Mouse (Mus musculus): ENCODE data around the gene Nt5c1b. TPM values are rescaled to one million over a fixed set of nuclear protein-coding genes. Genes with fewer than 3 reads are reported as not detected.

The Nt5c1b gene
- polyA plus RNA-seq (2014; fragmentation: Nextera tagmentation; extraction: Ambion mirVana), result not detected in 2 replicates

DNA sequence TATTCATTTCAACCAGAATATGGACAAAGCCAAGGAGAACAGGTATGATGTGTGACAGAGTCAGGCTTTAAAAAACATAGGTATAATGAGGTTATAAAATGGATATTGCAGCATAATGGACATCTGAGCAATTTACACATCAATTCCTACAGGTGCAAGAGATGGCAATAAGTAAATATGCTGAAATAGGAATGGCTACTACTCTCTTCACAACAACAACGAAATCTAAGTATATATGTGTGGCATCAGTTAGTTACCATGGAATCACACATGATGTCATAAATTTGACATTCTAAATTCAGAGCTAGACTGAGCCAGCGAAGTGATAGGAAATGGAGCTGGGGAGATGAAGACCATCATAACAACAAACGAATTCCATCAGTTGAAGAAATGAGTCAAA is at the start of gene Nt5c1b:
Nt5c1b (plus strand) TSS at position 301 of the 400 bp plus-strand sequence.
- Histone ChIP-seq H3K9me3 (ENCODE audit: control insufficient read depth, low read length) (no peaks in the 10 kb centered on the region), H3K27ac (ENCODE audit: low read depth) (no peak within 1 kb of the TSS), H3K27me3 (replicated peaks; ENCODE audit: control insufficient read depth, insufficient read depth, low read length) (no peaks in the 10 kb centered on the region), H3K4me3 (ENCODE audit: low read depth, low read length) (no peak within 1 kb of the TSS), H3K4me2 (ENCODE audit: low read length) (no peak within 1 kb of the TSS), H3K36me3 (ENCODE audit: control insufficient read depth, insufficient read depth, low read length) (no peaks in the 10 kb centered on the region), H3K4me1 (replicated peaks; ENCODE audit: control insufficient read depth, insufficient read depth, low read length) (no peaks in the 10 kb centered on the region), H3K9ac (ENCODE audit: low read length) (no peak within 1 kb of the TSS)
- no peak for ATAC-seq (replicated peaks; ENCODE audit: low FRiP score, low TSS enrichment, low read depth)
- WGBS, result 83% methylated on average over 3 of the region's 3 CpGs
- DNase-seq (ENCODE audit: low spot score), result no peak

DNA sequence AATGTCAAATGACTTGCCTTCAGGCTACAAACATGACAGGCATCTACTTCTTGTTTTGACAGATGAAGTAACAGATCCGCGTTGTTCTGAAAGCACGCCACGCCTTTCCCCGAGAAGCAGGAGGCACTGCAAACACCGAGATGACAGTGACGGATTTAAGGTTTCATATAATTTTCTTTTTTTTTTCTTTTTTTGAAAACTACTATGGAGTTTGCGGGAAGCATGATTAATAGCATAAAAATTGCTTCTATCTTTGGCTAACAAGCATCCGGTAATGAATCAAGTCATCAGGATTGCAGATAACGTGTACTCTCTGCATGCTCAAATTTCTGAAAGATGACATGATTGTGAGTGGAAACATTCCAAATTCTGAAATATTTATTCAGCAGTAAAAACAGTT is 42.1 kb upstream of the Nt5c1b start:
- H3K4me2 ChIP-seq (ENCODE audit: low read length), result no peak overlapping the region
- no peak overlapping the region for H3K9ac ChIP-seq (ENCODE audit: low read length)
- H3K4me3 ChIP-seq (ENCODE audit: low read depth, low read length), result no peak overlapping the region
- no peaks in the 10 kb centered on the region for H3K27me3 ChIP-seq (replicated peaks; ENCODE audit: control insufficient read depth, insufficient read depth, low read length)
- WGBS, result 72% methylated on average over 10 of the region's 10 CpGs
- no peak for ATAC-seq (replicated peaks; ENCODE audit: low FRiP score, low TSS enrichment, low read depth)
- no peaks in the 10 kb centered on the region for H3K9me3 ChIP-seq (ENCODE audit: control insufficient read depth, low read length)
- no peaks in the 10 kb centered on the region for H3K4me1 ChIP-seq (replicated peaks; ENCODE audit: control insufficient read depth, insufficient read depth, low read length)
- H3K27ac ChIP-seq (ENCODE audit: low read depth), result no peak overlapping the region
- H3K36me3 ChIP-seq (ENCODE audit: control insufficient read depth, insufficient read depth, low read length), result no peaks in the 10 kb centered on the region
- no peak for DNase-seq (ENCODE audit: low spot score)

DNA sequence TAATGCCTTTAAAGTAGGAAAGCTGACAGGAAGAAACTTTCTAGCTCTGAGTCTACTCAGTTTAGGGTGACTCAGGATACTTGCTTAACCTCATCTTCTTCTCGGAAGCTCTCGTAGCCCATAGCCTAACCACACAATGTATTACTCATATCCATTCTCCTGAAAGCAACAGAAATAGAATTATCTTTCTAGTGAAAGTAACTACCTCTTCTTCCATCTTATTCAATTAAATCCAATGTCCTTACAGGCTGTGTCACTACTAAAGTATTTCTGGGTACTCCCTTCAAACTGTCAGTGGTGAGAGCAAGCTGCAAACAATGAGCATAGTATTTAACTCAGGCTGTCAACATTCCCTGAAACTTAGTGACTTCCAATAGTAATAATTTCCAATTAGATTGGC is 40.3 kb upstream of the Nt5c1b start:
- ATAC-seq (replicated peaks; ENCODE audit: low FRiP score, low TSS enrichment, low read depth) (no peak), DNase-seq (ENCODE audit: low spot score) (no peak)
- Histone ChIP-seq H3K4me1 (replicated peaks; ENCODE audit: control insufficient read depth, insufficient read depth, low read length) (no peaks in the 10 kb centered on the region), H3K27ac (ENCODE audit: low read depth) (no peak overlapping the region), H3K36me3 (ENCODE audit: control insufficient read depth, insufficient read depth, low read length) (no peaks in the 10 kb centered on the region), H3K27me3 (replicated peaks; ENCODE audit: control insufficient read depth, insufficient read depth, low read length) (no peaks in the 10 kb centered on the region), H3K4me2 (ENCODE audit: low read length) (no peak overlapping the region), H3K4me3 (ENCODE audit: low read depth, low read length) (no peak overlapping the region), H3K9me3 (ENCODE audit: control insufficient read depth, low read length) (no peaks in the 10 kb centered on the region), H3K9ac (ENCODE audit: low read length) (no peak overlapping the region)
- 91% methylated on average over 2 of the region's 2 CpGs for WGBS

DNA sequence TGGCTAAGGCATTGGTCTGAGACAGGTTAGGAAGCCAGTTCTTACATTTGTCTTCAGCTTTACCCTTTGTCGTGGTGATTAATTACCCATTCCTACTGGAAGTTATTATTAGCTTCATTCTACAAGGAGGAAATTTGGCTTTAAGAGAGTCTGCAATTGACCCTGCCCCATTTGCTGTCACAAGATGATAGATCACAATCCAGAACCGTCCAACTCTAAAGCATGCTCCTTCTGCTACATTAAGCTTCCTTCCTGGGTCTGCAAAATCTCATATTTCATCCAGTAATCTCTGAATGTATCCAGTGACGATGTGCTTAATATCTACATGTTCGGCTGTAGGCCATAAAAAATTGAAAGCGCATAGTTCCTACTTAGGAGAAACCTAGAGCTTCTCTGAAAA is 29.2 kb upstream of the Nt5c1b start:
- no peak for ATAC-seq (replicated peaks; ENCODE audit: low FRiP score, low TSS enrichment, low read depth)
- no peak for DNase-seq (ENCODE audit: low spot score)
- no peak overlapping the region for H3K9ac ChIP-seq (ENCODE audit: low read length)
- H3K4me3 ChIP-seq (ENCODE audit: low read depth, low read length), result no peak overlapping the region
- H3K27me3 ChIP-seq (replicated peaks; ENCODE audit: control insufficient read depth, insufficient read depth, low read length), result no peaks in the 10 kb centered on the region
- WGBS, result 35% methylated on average over 5 of the region's 5 CpGs
- H3K4me2 ChIP-seq (ENCODE audit: low read length), result no peak overlapping the region
- no peaks in the 10 kb centered on the region for H3K9me3 ChIP-seq (ENCODE audit: control insufficient read depth, low read length)
- no peak overlapping the region for H3K27ac ChIP-seq (ENCODE audit: low read depth)
- H3K4me1 ChIP-seq (replicated peaks; ENCODE audit: control insufficient read depth, insufficient read depth, low read length), result no peaks in the 10 kb centered on the region
- no peaks in the 10 kb centered on the region for H3K36me3 ChIP-seq (ENCODE audit: control insufficient read depth, insufficient read depth, low read length)

DNA sequence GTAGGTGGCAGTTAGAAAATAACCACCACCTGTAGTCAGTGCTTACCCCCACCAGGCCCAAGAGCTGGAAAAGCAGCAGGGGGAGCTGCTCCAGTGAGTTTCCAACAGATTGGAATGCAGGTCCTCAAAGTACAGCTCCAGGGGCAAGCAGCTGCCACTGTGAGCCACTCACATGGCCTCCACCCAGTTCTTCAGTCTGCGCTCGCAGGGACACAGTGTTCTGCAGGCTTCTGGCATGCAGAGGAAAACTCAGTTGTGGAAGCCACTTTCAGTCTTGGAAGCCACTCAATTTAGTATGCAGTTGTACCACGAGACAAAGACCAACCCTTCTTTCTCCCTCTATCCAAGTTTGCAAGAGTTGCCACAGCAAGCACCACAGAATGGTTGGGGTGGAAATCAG is 19.1 kb upstream of the Nt5c1b start:
- Histone ChIP-seq H3K9ac (ENCODE audit: low read length) (no peak overlapping the region), H3K27me3 (replicated peaks; ENCODE audit: control insufficient read depth, insufficient read depth, low read length) (no peaks in the 10 kb centered on the region), H3K27ac (ENCODE audit: low read depth) (no peak overlapping the region), H3K36me3 (ENCODE audit: control insufficient read depth, insufficient read depth, low read length) (no peaks in the 10 kb centered on the region), H3K4me1 (replicated peaks; ENCODE audit: control insufficient read depth, insufficient read depth, low read length) (no peaks in the 10 kb centered on the region), H3K4me3 (ENCODE audit: low read depth, low read length) (no peak overlapping the region), H3K9me3 (ENCODE audit: control insufficient read depth, low read length) (no peaks in the 10 kb centered on the region), H3K4me2 (ENCODE audit: low read length) (no peak overlapping the region)
- 72% methylated on average over 3 of the region's 3 CpGs for WGBS
- ATAC-seq (replicated peaks; ENCODE audit: low FRiP score, low TSS enrichment, low read depth), result no peak
- DNase-seq (ENCODE audit: low spot score), result no peak

DNA sequence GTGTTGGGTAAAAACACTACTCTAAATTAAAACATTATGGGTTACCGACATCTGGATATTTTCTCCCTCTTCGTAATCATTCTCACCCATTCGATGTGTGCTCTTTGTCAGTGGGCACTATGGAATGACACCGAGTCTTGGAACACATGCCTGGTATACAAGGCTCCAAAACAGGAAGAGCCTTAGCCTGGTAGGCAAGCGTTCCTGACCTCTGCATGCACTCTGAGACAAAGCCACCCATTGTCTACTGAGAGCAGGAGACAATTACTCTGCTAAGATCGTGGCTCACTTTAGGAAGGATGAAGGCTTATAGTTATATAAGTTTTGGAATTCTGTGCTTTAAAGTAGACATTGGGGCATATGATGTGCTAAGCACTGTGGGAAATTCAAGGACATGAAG is 12.0 kb upstream of the Nt5c1b start:
- Histone ChIP-seq H3K9ac (ENCODE audit: low read length) (no peak overlapping the region), H3K27ac (ENCODE audit: low read depth) (no peak overlapping the region), H3K4me2 (ENCODE audit: low read length) (no peak overlapping the region), H3K27me3 (replicated peaks; ENCODE audit: control insufficient read depth, insufficient read depth, low read length) (no peaks in the 10 kb centered on the region), H3K4me1 (replicated peaks; ENCODE audit: control insufficient read depth, insufficient read depth, low read length) (peaks cover 10% of the 10 kb centered on the region), H3K4me3 (ENCODE audit: low read depth, low read length) (no peak overlapping the region), H3K36me3 (ENCODE audit: control insufficient read depth, insufficient read depth, low read length) (no peaks in the 10 kb centered on the region), H3K9me3 (ENCODE audit: control insufficient read depth, low read length) (no peaks in the 10 kb centered on the region)
- DNase-seq (ENCODE audit: low spot score) (no peak), ATAC-seq (replicated peaks; ENCODE audit: low FRiP score, low TSS enrichment, low read depth) (no peak)
- 44% methylated on average over 6 of the region's 6 CpGs for WGBS

DNA sequence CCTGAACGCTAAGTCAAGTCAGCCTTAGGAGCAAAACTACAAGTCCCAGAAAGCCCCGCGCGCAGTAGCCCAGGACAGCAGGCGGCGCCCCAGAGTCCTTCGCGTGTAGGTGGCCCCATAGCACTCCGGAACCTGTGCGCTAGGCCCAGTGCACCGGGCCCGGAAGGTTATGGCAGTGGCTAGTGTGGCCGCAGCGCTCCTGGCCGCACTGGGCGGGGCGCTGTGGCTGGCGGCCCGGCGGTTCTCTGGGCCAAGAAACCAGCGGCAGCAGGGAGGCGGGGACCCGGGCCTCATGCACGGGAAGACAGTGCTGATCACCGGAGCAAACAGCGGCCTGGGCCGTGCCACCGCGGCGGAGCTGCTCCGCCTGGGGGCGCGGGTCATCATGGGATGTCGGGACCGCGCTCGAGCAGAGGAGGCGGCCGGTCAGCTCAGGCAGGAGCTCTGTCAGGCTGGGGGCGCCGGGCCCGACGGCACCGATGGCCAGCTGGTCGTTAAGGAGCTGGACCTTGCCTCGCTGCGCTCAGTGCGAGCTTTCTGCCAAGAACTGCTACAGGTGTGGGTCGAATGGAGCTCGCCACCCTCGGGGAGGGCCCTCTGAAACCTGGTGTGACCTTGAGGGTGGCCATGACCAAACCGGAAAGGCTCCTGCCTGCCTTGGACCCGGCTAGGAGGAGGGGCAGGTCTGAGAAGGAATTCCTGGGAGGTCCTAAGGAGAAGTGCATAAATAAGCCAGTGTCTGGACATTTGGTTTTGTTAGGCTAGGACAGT is 21.1 kb downstream of the Nt5c1b start, which contains the start of gene Rdh14:
Rdh14 (plus strand) TSS at position 102 of the 771 bp plus-strand sequence.
- 0 out of 2 replicates have a peak, but pooled peaks cover 8% of the 10 kb centered on the region for H3K4me1 ChIP-seq (replicated peaks; ENCODE audit: control insufficient read depth, insufficient read depth, low read length)
- peaks cover 7% of the 10 kb centered on the region for H3K36me3 ChIP-seq (ENCODE audit: control insufficient read depth, insufficient read depth, low read length)
- peak within 1 kb of the TSS; percentile 69 for H3K4me2 ChIP-seq (ENCODE audit: low read length)
- H3K9ac ChIP-seq (ENCODE audit: low read length), result peak within 1 kb of the TSS; percentile 95
- under 1% methylated on average over 53 of the region's 53 CpGs for WGBS
- peak; percentile 97 for DNase-seq (ENCODE audit: low spot score)
- H3K27me3 ChIP-seq (replicated peaks; ENCODE audit: control insufficient read depth, insufficient read depth, low read length), result no peaks in the 10 kb centered on the region
- peak within 1 kb of the TSS; percentile 81 for H3K4me3 ChIP-seq (ENCODE audit: low read depth, low read length)
- peak within 1 kb of the TSS; percentile 90 for H3K27ac ChIP-seq (ENCODE audit: low read depth)
- ATAC-seq (replicated peaks; ENCODE audit: low FRiP score, low TSS enrichment, low read depth), result peak; percentile 97
- H3K9me3 ChIP-seq (ENCODE audit: control insufficient read depth, low read length), result no peaks in the 10 kb centered on the region

DNA sequence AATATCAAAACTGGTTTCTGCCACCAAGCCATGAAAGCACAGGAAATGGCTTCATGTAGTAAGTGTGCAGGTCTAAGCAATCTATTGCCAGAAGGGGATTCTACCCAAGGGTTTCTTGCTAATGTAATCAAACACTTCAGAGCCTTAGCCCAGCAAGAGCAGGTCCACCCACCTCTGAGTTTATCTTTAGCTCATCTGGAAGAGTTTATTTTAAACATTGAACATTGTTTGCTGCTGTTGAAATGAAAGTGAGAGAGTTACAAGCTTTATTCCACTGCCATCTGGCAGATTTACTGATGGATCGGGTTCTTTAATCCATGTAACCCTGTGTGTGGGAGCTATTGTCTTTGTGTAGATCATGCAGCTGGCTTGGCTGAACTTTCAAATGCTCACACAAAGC is 31.0 kb downstream of the Nt5c1b start:
- H3K9ac ChIP-seq (ENCODE audit: low read length), result no peak overlapping the region
- H3K4me3 ChIP-seq (ENCODE audit: low read depth, low read length), result no peak overlapping the region
- H3K27ac ChIP-seq (ENCODE audit: low read depth), result no peak overlapping the region
- peaks cover 4% of the 10 kb centered on the region; the same call in 1 of the 2 replicates for H3K4me1 ChIP-seq (replicated peaks; ENCODE audit: control insufficient read depth, insufficient read depth, low read length)
- H3K9me3 ChIP-seq (ENCODE audit: control insufficient read depth, low read length), result no peaks in the 10 kb centered on the region
- ATAC-seq (replicated peaks; ENCODE audit: low FRiP score, low TSS enrichment, low read depth) (no peak), DNase-seq (ENCODE audit: low spot score) (no peak)
- H3K4me2 ChIP-seq (ENCODE audit: low read length), result no peak overlapping the region
- no peaks in the 10 kb centered on the region for H3K36me3 ChIP-seq (ENCODE audit: control insufficient read depth, insufficient read depth, low read length)
- WGBS, result 27% methylated on average over 1 of the region's 1 CpGs
- no peaks in the 10 kb centered on the region for H3K27me3 ChIP-seq (replicated peaks; ENCODE audit: control insufficient read depth, insufficient read depth, low read length)

Measured in intestine, embryonic 14.5 days (tissue).